Mouse (Mus musculus): ENCODE data around the gene Ppm1h. TPM values are rescaled to one million over a fixed set of nuclear protein-coding genes. Genes with fewer than 3 reads are reported as not detected.

The Ppm1h gene
- total RNA-seq, 2 experiments from 2014 or later = 6.7 to 7.8 TPM

- DNase-seq = no peak
- intact Hi-C loops (cut with DNase I) = no loop called here
Measured at GRCm38 (mm10) chr10:122764653-122765052, 86.1 kb downstream of the Ppm1h start.

DNA sequence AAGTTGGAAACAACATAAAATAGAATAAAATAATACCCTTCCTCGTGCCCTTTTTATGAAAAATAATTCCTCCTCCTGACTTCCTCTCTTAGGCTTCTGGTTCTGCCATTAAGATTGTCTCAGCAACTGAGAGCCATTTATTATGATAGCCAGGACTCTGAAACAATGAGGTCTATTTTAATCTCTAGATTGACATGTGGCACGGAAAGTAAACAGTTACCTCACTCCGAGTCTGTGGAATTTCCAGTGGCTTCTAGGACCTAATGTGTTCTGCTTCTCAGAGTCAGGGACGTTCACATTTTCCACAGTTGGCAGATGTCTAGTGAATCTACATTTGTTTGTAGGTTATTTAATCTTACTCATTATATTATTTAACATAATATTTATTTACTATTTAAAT is 87.0 kb downstream of the Ppm1h start:
- no peak for DNase-seq
- intact Hi-C loops (cut with DNase I) = no loop called here

DNA sequence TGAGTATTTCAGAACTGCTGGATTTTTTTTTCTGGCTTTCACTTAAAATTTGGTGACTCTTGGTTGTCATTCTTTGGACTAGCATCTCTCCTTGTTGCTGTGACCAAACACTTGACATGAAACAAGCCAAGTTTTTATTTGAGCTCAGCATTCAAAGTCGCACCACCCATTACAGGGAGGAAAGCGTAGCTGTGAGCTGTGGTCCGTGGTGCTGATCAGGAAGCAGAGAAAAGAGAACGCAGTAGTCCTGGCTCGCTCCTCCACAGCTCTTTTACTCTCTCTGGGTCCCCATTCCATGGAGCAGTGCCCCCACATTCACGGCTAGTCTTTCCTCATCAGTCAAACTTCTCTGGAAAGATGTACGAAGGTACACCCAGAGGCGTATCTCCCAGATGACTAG is 87.4 kb downstream of the Ppm1h start:
- intact Hi-C loops (cut with DNase I) = no loop called here

GRCm38 (mm10) chr10:122768204-122768892 is 89.8 kb downstream of the Ppm1h start:
- DNase-seq = no peak
- intact Hi-C loops (cut with DNase I) = no loop called here

More for the DNA sequence above, 87.4 kb downstream of the Ppm1h start:
- DNase-seq = no peak

- intact Hi-C loops (cut with DNase I) = no loop called here
- no peak for DNase-seq
Measured at GRCm38 (mm10) chr10:122768893-122769341, 90.4 kb downstream of the Ppm1h start.

GRCm38 (mm10) chr10:122770337-122770736 is 91.8 kb downstream of the Ppm1h start:
- DNase-seq = no peak
- intact Hi-C loops (cut with DNase I) = no loop called here

GRCm38 (mm10) chr10:122770987-122771386 is 92.4 kb downstream of the Ppm1h start:
- no peak for DNase-seq
- intact Hi-C loops (cut with DNase I) = no loop called here

DNA sequence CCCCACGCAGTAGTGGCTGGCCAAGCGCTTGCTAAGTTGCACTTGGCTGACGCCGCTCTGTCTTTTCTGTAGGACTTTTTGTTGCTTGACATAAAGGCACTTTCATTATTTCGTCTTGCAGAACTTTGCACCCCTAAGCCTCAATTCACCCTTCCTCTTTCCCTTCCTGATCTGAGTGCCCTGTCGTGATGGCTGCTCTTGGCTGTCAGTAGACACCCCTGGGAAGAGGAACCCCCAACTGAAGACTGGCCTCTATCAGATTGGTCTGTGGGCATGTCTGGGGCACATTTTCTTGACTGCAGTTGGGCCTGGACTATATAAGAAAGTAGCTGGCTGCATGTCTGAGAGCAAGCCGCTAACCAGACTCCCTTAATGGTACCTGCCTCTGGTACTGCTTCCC is 95.6 kb downstream of the Ppm1h start:
- DNase-seq = no peak
- intact Hi-C loops (cut with DNase I) = no loop called here

- no peak for DNase-seq
- intact Hi-C loops (cut with DNase I) = no loop called here
Measured at GRCm38 (mm10) chr10:122777436-122777835, 98.9 kb downstream of the Ppm1h start.

- intact Hi-C loops (cut with DNase I) = no loop called here
- no peak for DNase-seq
Measured at GRCm38 (mm10) chr10:122777939-122778655, 99.5 kb downstream of the Ppm1h start.

GRCm38 (mm10) chr10:122779351-122779750 is 100.8 kb downstream of the Ppm1h start:
- DNase-seq = no peak
- intact Hi-C loops (cut with DNase I) = no loop called here

- intact Hi-C loops (cut with DNase I) = loop anchor here (1.0 kb wide), 1 partner anchor 26 kb away; no protein-coding TSS in a partner anchor
- peak; percentile 36 to 47 for DNase-seq
Measured at GRCm38 (mm10) chr10:122782755-122783154, 104.2 kb downstream of the Ppm1h start.

GRCm38 (mm10) chr10:122789648-122790170 is 111.1 kb downstream of the Ppm1h start:
- intact Hi-C loops (cut with DNase I) = no loop called here

GRCm38 (mm10) chr10:122792021-122792966 is 113.7 kb downstream of the Ppm1h start:
- peak in 1 of 2 experiments; percentile 33 for DNase-seq
- intact Hi-C loops (cut with DNase I) = no loop called here

More at GRCm38 (mm10) chr10:122789648-122790170, 111.1 kb downstream of the Ppm1h start:
- no peak for DNase-seq

GRCm38 (mm10) chr10:122793193-122793592 is 114.6 kb downstream of the Ppm1h start:
- no peak for DNase-seq
- intact Hi-C loops (cut with DNase I) = no loop called here

GRCm38 (mm10) chr10:122794187-122794850 is 115.8 kb downstream of the Ppm1h start:
- intact Hi-C loops (cut with DNase I) = loop anchor here (2.0 kb wide), 2 partner anchors 116 to 242 kb away; partner anchors contain the start of gene Ppm1h
- DNase-seq = peak; percentile 78 to 79

DNA sequence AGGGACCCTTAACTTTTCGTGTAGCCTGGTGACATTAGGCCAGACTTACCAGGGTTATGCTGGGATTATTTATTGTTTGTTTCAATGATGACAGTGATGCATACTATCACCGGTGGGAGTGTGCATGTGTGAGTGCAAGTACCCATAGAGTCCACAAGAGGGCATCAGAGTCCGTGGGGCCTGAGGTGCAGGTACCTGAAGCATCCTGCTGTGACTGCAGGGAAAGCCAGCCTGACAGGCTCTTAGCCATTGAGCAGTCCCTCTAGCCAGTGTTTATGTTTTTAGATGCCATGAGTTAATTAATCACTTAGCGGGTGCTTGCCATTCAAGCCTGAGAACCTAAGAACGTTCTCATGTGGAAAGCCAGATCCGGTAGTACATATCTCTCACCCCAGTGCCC is 119.4 kb downstream of the Ppm1h start:
- intact Hi-C loops (cut with DNase I) = no loop called here

DNA sequence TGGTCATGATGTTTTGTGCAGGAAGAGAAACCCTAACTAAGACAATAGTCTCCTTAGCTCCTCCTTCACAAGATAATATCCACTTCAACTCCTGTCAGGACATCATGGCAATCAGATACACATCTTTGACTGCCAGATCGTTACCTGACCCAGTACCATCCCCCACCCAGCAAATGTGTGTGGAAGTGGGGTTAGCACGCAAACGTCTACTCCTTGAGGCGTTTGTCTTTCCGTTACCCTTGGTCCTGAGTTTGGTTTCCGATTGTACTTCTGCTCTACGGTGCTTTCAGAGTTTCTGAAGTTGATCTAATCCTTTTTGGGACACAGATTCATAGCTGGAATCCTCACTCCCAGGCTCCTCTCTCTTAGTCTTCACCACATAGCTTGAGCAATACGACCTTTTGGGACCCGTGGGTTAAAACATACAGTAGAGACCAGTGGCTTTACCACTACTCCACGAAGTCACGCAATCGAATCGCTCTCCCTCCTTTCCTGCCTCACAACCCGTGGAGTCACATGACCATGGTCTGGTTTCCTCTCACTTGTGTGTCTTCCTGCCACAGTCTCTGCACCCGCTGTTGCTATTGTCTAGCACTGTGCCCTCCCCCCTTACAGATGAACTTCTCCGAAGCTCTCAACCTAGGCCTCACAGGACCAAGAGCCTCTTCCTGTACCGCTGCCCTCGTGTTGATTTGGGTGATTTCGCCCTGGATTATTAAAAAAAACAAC is 121.6 kb downstream of the Ppm1h start:
- intact Hi-C loops (cut with DNase I) = no loop called here

More for the DNA sequence above, 119.4 kb downstream of the Ppm1h start:
- no peak for DNase-seq

DNA sequence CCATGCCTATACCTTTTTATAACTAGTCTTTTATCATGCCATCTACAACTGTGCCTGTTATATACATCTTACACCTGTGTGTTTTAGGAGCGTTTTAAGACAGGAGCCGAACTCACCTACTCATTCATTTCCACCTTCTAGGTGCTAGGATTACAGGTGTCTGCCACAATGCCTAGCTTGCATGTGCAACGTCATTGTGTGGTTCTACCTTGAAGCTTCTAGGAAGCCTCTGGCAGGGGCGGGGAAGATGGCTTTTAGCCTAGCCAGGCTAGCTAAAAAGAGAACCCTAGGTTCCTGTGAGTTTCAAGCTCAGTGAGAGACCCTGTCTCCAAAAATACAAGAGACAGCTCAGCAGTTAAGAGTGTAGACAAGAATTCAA is 122.2 kb downstream of the Ppm1h start:
- intact Hi-C loops (cut with DNase I) = no loop called here
- no peak for DNase-seq

More for the DNA sequence above, 121.6 kb downstream of the Ppm1h start:
- DNase-seq = no peak
